Mouse (Mus musculus) testis, postnatal 10 days (tissue): ENCODE data around the gene Sult6b1.
A peak's percentile ranks its signal among the peaks of the same experiment; 100 is the strongest.

Experiments
- DNase-seq: peaks from one replicate; pipeline ENCODE4 v3.0.0; 2021; ENCODE audit warnings: low spot score

Sult6b1 gene

GRCm38 (mm10) chr17:78906892-78907291 is at the start of gene Sult6b1:
TSS of gene Sult6b1 (minus strand) at chr17:78906992.
- DNase-seq: no peak

- no peak for DNase-seq
These were observed 46.4 kb upstream of the Sult6b1 start for GRCm38 (mm10) chr17:78953240-78953639.

GRCm38 (mm10) chr17:78952070-78952469 is 45.3 kb upstream of the Sult6b1 start:
- DNase-seq: no peak

GRCm38 (mm10) chr17:78951225-78951624 is 44.4 kb upstream of the Sult6b1 start:
- DNase-seq: no peak

- no peak for DNase-seq
These were observed 35.8 kb upstream of the Sult6b1 start for GRCm38 (mm10) chr17:78942579-78942978.

- no peak for DNase-seq
These were observed 32.1 kb upstream of the Sult6b1 start for GRCm38 (mm10) chr17:78938927-78939326.

GRCm38 (mm10) chr17:78937229-78937853 is 30.5 kb upstream of the Sult6b1 start:
- DNase-seq: no peak

- DNase-seq: peak; percentile 99
These were observed 29.9 kb upstream of the Sult6b1 start, which contains the start of the genes Cebpz and Ndufaf7 for GRCm38 (mm10) chr17:78936466-78937228. TSS of gene Cebpz (minus strand) at chr17:78937066. TSS of gene Ndufaf7 (plus strand) at chr17:78937136.

- DNase-seq: no peak
These were observed 29.1 kb upstream of the Sult6b1 start for GRCm38 (mm10) chr17:78935857-78936256.

- DNase-seq: no peak
These were observed 10.9 kb upstream of the Sult6b1 start for GRCm38 (mm10) chr17:78917696-78918095.

- no peak for DNase-seq
These were observed 10.1 kb upstream of the Sult6b1 start for GRCm38 (mm10) chr17:78916899-78917298.

- peak; percentile 91 for DNase-seq
These were observed 9.6 kb upstream of the Sult6b1 start, which contains the start of gene Cebpzos for GRCm38 (mm10) chr17:78916369-78916813. TSS of gene Cebpzos (plus strand) at chr17:78916500.

GRCm38 (mm10) chr17:78915772-78916171 is 9.0 kb upstream of the Sult6b1 start:
- DNase-seq: no peak

- DNase-seq: no peak
These were observed 7.1 kb upstream of the Sult6b1 start for GRCm38 (mm10) chr17:78913921-78914320.

- no peak for DNase-seq
These were observed 6.1 kb upstream of the Sult6b1 start for GRCm38 (mm10) chr17:78912861-78913281.

- DNase-seq: no peak
These were observed 2.6 kb upstream of the Sult6b1 start for GRCm38 (mm10) chr17:78909374-78909773.

- DNase-seq: no peak
These were observed 3.6 kb downstream of the Sult6b1 start for GRCm38 (mm10) chr17:78903158-78903557.

GRCm38 (mm10) chr17:78895394-78895793 is 11.4 kb downstream of the Sult6b1 start:
- DNase-seq: peak; percentile 76

- DNase-seq: no peak
These were observed 11.8 kb downstream of the Sult6b1 start for GRCm38 (mm10) chr17:78894991-78895390.

- DNase-seq: no peak
These were observed 15.8 kb downstream of the Sult6b1 start for GRCm38 (mm10) chr17:78891020-78891419.

- no peak for DNase-seq
These were observed 17.6 kb downstream of the Sult6b1 start for GRCm38 (mm10) chr17:78889184-78889583.

GRCm38 (mm10) chr17:78888554-78888953 is 18.2 kb downstream of the Sult6b1 start:
- no peak for DNase-seq
